Mouse (Mus musculus): ENCODE measurements around the gene Frs3. TPM values are rescaled to one million over a fixed set of nuclear protein-coding genes. Genes with fewer than 3 reads are reported as not detected.

Frs3 gene
- total and polyA plus RNA-seq, 2 experiments from 2014 or later = 68.9 to 128 TPM

- Histone ChIP-seq H3K4me3 (ENCODE audit: low read depth, low read length) (no peak overlapping the region), H3K27me3 (ENCODE audit: insufficient read depth, low read length) (no peaks in the 10 kb centered on the region), H3K9ac (replicated peaks; ENCODE audit: low read length, poor library complexity, severe bottlenecking) (no peak overlapping the region), H3K27ac (ENCODE audit: low read depth, low read length) (no peak overlapping the region), H3K9me3 (ENCODE audit: low read length) (no peaks in the 10 kb centered on the region), H3K4me2 (ENCODE audit: low read depth, low read length, poor library complexity, severe bottlenecking) (no peak overlapping the region), H3K4me1 (ENCODE audit: insufficient read depth, low read length) (no peaks in the 10 kb centered on the region), H3K36me3 (ENCODE audit: insufficient read depth, low read length) (no peaks in the 10 kb centered on the region)
- TF ChIP-seq CTCF (IDR thresholded peaks at IDR 0.05) = no peak
- 48% methylated on average over 24 of the region's 24 CpGs for WGBS
- DNase-seq (ENCODE audit: low spot score) (no peak), ATAC-seq (ENCODE audit: low FRiP score) (no peak)
Measured at GRCm38 (mm10) chr17:47730633-47731575, 42.1 kb downstream of the Frs3 start.

GRCm38 (mm10) chr17:47735553-47736100 lies 46.8 kb downstream of the Frs3 start:
- TF ChIP-seq CTCF (IDR thresholded peaks at IDR 0.05) = no peak
- Histone ChIP-seq H3K36me3 (ENCODE audit: insufficient read depth, low read length) (no peaks in the 10 kb centered on the region), H3K9me3 (ENCODE audit: low read length) (no peaks in the 10 kb centered on the region), H3K27me3 (ENCODE audit: insufficient read depth, low read length) (peaks cover 9% of the 10 kb centered on the region), H3K4me3 (ENCODE audit: low read depth, low read length) (no peak overlapping the region), H3K9ac (replicated peaks; ENCODE audit: low read length, poor library complexity, severe bottlenecking) (no peak overlapping the region), H3K27ac (ENCODE audit: low read depth, low read length) (no peak overlapping the region), H3K4me2 (ENCODE audit: low read depth, low read length, poor library complexity, severe bottlenecking) (no peak overlapping the region), H3K4me1 (ENCODE audit: insufficient read depth, low read length) (peaks cover 6% of the 10 kb centered on the region; the same call in 1 of the 2 replicates)
- DNase-seq (ENCODE audit: low spot score) = no peak
- ATAC-seq (ENCODE audit: low FRiP score) = no peak
- 80% methylated on average over 14 of the region's 14 CpGs for WGBS

- no peaks in the 10 kb centered on the region for H3K36me3 ChIP-seq (ENCODE audit: insufficient read depth, low read length)
- peaks cover 6% of the 10 kb centered on the region; the same call in 1 of the 2 replicates for H3K4me1 ChIP-seq (ENCODE audit: insufficient read depth, low read length)
- under 1% methylated on average over 46 of the region's 47 CpGs for WGBS
- no peaks in the 10 kb centered on the region for H3K9me3 ChIP-seq (ENCODE audit: low read length)
- peaks cover 9% of the 10 kb centered on the region for H3K27me3 ChIP-seq (ENCODE audit: insufficient read depth, low read length)
- ATAC-seq (ENCODE audit: low FRiP score) (peak; percentile 82), DNase-seq (ENCODE audit: low spot score) (peak; percentile 94)
- peak within 1 kb of the TSS; percentile 57 for H3K4me3 ChIP-seq (ENCODE audit: low read depth, low read length)
- TF ChIP-seq CTCF (IDR thresholded peaks at IDR 0.05) = peak; percentile 94
- H3K9ac ChIP-seq (replicated peaks; ENCODE audit: low read length, poor library complexity, severe bottlenecking) = peak within 1 kb of the TSS; percentile 55
- H3K4me2 ChIP-seq (ENCODE audit: low read depth, low read length, poor library complexity, severe bottlenecking) = peak within 1 kb of the TSS; percentile 95
- H3K27ac ChIP-seq (ENCODE audit: low read depth, low read length) = 0 out of 2 replicates have a peak within 1 kb of the TSS, but pooled peaks have one; percentile 43
Measured at GRCm38 (mm10) chr17:47736856-47737255, 48.0 kb downstream of the Frs3 start, which contains the start of gene Tfeb. Gene Tfeb, plus strand, starts transcription at chr17:47737030.

DNA sequence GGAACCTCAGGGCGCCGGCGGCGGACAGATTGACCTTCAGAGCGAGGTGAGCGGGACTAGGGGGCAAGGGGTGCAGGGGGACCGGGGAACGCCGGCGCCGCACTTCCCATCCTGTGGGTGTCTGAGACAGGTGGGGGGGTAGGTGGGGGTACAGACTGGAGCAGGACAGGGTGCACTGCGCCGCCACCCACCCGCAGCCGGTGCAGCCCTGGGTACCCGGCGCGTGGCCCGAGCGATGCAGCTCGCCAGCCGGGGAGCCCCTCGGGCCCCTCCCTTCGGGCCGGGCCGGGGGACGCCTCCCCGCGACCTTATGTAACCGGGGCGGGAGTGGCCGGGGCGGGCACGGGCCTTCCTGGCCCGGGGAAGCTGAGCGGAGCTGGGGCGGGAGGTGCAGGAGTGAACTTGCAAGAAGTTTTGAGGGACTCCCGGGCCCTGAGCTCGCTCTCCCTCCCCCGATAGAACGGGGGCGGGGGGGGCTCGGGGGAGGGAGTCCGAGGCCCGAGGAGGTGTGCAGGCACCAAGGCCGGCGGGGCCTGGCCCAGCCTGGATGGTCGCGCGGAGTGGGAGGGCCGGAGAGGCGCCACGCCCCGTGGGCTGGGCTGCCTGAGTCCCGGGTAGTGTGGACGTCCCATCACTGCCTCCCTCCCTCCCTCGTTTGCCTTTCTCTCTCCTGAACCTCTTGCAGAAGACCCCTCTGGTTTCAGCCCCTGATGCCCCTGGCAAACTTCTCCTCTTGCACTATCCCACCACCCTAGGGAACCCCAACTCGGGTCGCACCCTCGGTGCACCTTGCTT lies 48.6 kb downstream of the Frs3 start:
- Histone ChIP-seq H3K27me3 (ENCODE audit: insufficient read depth, low read length) (peaks cover 9% of the 10 kb centered on the region), H3K27ac (ENCODE audit: low read depth, low read length) (0 out of 2 replicates have a peak overlapping the region, but pooled peaks have one; percentile 43)
- peak; percentile 58 for DNase-seq (ENCODE audit: low spot score)

DNA sequence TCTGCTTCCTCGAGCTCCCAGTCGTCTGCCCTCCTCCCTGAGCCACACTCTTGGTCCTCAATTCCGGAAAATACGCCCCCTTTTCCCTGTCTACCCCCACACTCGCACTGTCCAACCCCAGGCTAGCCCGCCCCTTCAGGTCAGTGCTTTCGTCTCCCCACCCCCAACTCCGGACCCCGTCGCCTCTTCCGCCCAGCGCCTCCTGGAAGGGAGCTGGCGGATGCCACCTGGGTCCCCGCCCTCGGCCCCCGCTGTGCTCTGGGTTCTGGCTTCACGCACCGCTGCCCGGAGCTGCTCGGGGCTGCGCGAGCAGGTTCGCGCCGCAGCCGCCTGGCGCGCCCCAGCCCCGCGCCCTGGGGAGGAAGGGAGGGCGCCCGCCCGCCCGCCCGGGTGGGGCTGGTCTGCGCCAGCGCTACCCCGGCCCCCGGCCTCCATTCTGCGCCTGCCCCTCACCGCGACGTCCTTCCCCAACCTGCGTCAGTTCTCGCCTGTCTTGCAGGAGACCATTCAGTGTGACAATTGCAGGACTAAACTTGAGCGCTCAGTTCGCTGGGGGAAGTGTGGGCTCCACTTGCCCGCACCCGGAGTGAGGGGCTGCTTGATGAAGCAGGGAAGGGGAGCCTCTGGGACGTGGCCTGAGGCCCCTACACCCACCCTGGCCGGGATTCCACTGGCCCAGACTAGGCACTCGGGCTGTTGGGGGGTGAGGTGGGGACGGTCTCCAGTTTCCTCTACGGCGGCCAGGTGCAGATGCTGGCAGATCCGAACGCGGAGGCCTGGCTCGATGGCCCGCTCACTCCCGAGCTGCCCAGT lies 49.4 kb downstream of the Frs3 start:
- Histone ChIP-seq H3K27me3 (ENCODE audit: insufficient read depth, low read length) (peaks cover 9% of the 10 kb centered on the region), H3K9ac (replicated peaks; ENCODE audit: low read length, poor library complexity, severe bottlenecking) (peak overlapping the region; percentile 48), H3K27ac (ENCODE audit: low read depth, low read length) (no peak overlapping the region), H3K4me1 (ENCODE audit: insufficient read depth, low read length) (peaks cover 6% of the 10 kb centered on the region; the same call in 1 of the 2 replicates), H3K9me3 (ENCODE audit: low read length) (no peaks in the 10 kb centered on the region), H3K4me3 (ENCODE audit: low read depth, low read length) (peak overlapping the region; percentile 57), H3K36me3 (ENCODE audit: insufficient read depth, low read length) (no peaks in the 10 kb centered on the region), H3K4me2 (ENCODE audit: low read depth, low read length, poor library complexity, severe bottlenecking) (peak overlapping the region; percentile 95)
- ATAC-seq (ENCODE audit: low FRiP score) (peak; percentile 21), DNase-seq (ENCODE audit: low spot score) (no peak)
- no peak for TF ChIP-seq CTCF (IDR thresholded peaks at IDR 0.05)
- under 1% methylated on average over 58 of the region's 61 CpGs for WGBS

More for the DNA sequence above, 48.6 kb downstream of the Frs3 start:
- peaks cover 6% of the 10 kb centered on the region; the same call in 1 of the 2 replicates for H3K4me1 ChIP-seq (ENCODE audit: insufficient read depth, low read length)
- H3K4me2 ChIP-seq (ENCODE audit: low read depth, low read length, poor library complexity, severe bottlenecking) = peak overlapping the region; percentile 95
- H3K36me3 ChIP-seq (ENCODE audit: insufficient read depth, low read length) = no peaks in the 10 kb centered on the region
- TF ChIP-seq CTCF (IDR thresholded peaks at IDR 0.05) = no peak
- H3K4me3 ChIP-seq (ENCODE audit: low read depth, low read length) = peak overlapping the region; percentile 57
- H3K9ac ChIP-seq (replicated peaks; ENCODE audit: low read length, poor library complexity, severe bottlenecking) = peak overlapping the region; percentile 55
- ATAC-seq (ENCODE audit: low FRiP score) = peak; percentile 75
- H3K9me3 ChIP-seq (ENCODE audit: low read length) = no peaks in the 10 kb centered on the region
- WGBS = under 1% methylated on average over 31 of the region's 60 CpGs

Data from midbrain, postnatal 0 days (tissue).